Mouse (Mus musculus) layer of hippocampus, adult 18-20 months (tissue): ENCODE measurements around the gene Fam214a. TPM values are rescaled to one million over a fixed set of nuclear protein-coding genes. Genes with fewer than 3 reads are reported as not detected.

ENCODE experiments used
- DNase-seq, 2 experiments: peaks; one replicate each; pipeline ENCODE4 v3.0.0; 2022; ENCODE audit warnings: low spot score in 2 of 2
- total RNA-seq, 2 experiments: library from RNA; stranded (reverse); gene quantifications; 2 replicates each; pipeline ENCODE4 v1.2.3; 2021

The Fam214a gene
- total RNA-seq, 2 experiments from 2014 or later, result 38.5 to 40.8 TPM

DNA sequence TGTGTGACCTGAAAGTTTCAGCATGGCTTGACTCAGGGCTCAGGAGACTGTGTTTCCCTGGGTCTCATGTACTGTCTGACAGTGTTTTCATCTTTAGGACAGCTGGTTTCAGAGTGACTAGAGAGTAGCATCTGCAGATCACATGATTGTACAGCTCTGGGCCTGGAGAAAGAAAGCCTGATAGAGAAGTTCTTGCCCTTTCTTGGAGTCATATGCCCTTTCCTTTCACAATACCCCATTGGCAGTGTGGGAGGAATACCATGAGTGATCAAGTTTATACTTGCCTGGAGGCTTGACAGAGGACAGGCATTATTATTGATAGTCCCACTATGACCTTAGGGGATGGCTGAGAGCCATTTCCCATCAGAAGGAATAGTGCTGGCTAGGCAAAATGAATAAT, 124.5 kb downstream of the Fam214a start:
- no peak for DNase-seq

Other genes with a start within 250 kb of the Fam214a start
- gene Onecut1, start 91.0 kb upstream of the Fam214a start, total RNA-seq, result 1 to 10 TPM; 1.3 to 1.5 TPM
- gene Arpp19, start 84.7 kb downstream of the Fam214a start, total RNA-seq, result 100 to 1,000 TPM; 162 to 182 TPM
- 100 to 1,000 TPM; 200 to 204 TPM for gene Myo5a, start 118.1 kb downstream of the Fam214a start, total RNA-seq